Mouse (Mus musculus) heart, embryonic 16.5 days (tissue): ENCODE results near the gene Zscan20. TPM values are rescaled to one million over a fixed set of nuclear protein-coding genes. Genes with fewer than 3 reads are reported as not detected.
"Not testable (repeated sequence)": the region's sequence is repeated elsewhere in the genome, so short reads cannot be mapped to it uniquely, and the experiment has no call there.

Experiments
- ATAC-seq: fragments of 200-750 bp; cut with Nextera tagmentation; replicated peaks from 2 replicates; pipeline ENCODE4 v1.8.0; 2017; ENCODE audit warnings: moderate number of reproducible peaks; ENCODE audit not compliant: insufficient read depth, low FRiP score; ENCODE audit errors: extremely low read depth
- H3K27ac ChIP-seq: fragments of 300-500 bp; sonication (generic); 2 replicates; pipeline ENCODE4 v1.5.1; 2014; ENCODE audit warnings: mild to moderate bottlenecking, low read length, control low read depth, moderate library complexity
- H3K27me3 ChIP-seq: fragments of 300-500 bp; sonication (generic); 2 replicates; pipeline ENCODE4 v1.6.1; 2014; ENCODE audit warnings: low read length, mixed read lengths; ENCODE audit not compliant: control insufficient read depth, insufficient read depth
- H3K36me3 ChIP-seq: fragments of 300-500 bp; sonication (generic); 2 replicates; pipeline ENCODE4 v1.6.1; 2014; ENCODE audit not compliant: control insufficient read depth, insufficient read depth
- H3K4me1 ChIP-seq: fragments of 300-500 bp; sonication (generic); 2 replicates; pipeline ENCODE4 v1.6.1; 2014; ENCODE audit warnings: low read length, mixed read lengths; ENCODE audit not compliant: control insufficient read depth, insufficient read depth
- H3K4me2 ChIP-seq: fragments of 300-500 bp; sonication (generic); 2 replicates; pipeline ENCODE4 v1.6.1; 2014; ENCODE audit warnings: low read depth, mild to moderate bottlenecking, control low read depth, low read length
- H3K4me3 ChIP-seq: fragments of 300-500 bp; sonication (generic); 2 replicates; pipeline ENCODE4 v1.5.1; 2014; ENCODE audit warnings: mild to moderate bottlenecking, control low read depth, low read length
- H3K9ac ChIP-seq: fragments of 300-500 bp; sonication (generic); 2 replicates; pipeline ENCODE4 v1.6.1; 2014; ENCODE audit warnings: low read length, control low read depth
- H3K9me3 ChIP-seq: fragments of 300-500 bp; sonication (generic); replicated peaks from 2 replicates; pipeline ENCODE4 v1.6.1; 2016; ENCODE audit warnings: low read length; ENCODE audit not compliant: control insufficient read depth
- WGBS: fragments of 180-500 bp; shearing (Covaris S2); extraction: QIAGEN DNeasy Blood & Tissue Kit; methylation state at CpG from one replicate; pipeline ENCODE4 v1.1.7; 2014; 5-methylcytosine and 5-hydroxymethylcytosine counted together
- polyA plus RNA-seq: library from polyadenylated mRNA; unstranded; fragments of >200 nt; fragmentation: Nextera tagmentation; extraction: Ambion mirVana; gene quantifications from 2 replicates; pipeline ENCODE4 v1.2.1, GENCODE M21; 2015

Zscan20 gene
- polyA plus RNA-seq, 1 experiment from 2014 or later = 2.9 TPM

DNA sequence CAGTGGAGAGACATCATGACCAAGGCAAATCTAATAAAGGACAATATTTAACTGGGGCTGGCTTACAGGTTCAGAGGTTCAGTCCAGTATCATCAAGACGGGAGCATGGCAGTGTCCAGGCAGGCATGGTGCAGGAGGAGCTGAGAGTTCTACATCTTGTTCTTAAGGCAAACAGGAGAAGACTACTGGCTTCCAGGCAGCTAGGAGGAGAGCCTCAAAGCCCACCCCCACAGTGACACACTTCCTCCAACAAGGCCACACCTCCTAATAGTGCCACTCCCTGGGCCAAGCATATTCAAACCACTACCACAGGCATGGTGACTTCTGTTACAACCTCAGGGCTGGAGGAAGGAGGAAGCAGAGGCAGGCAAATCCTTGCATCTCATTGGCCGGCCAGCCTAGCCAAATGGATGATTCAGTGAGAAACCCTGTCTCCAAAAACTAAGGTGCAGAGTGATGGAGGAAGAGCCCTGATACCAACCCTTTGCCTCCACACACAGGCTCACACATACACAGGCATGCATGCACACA is 65.9 kb downstream of the Zscan20 start:
- H3K9me3 ChIP-seq, H3K9ac ChIP-seq, ATAC-seq, H3K4me1 ChIP-seq, H3K27me3 ChIP-seq, H3K27ac ChIP-seq, H3K4me2 ChIP-seq, H3K4me3 ChIP-seq, H3K36me3 ChIP-seq: not testable (repeated sequence)
- 58% methylated on average over 2 of the region's 2 CpGs for WGBS

DNA sequence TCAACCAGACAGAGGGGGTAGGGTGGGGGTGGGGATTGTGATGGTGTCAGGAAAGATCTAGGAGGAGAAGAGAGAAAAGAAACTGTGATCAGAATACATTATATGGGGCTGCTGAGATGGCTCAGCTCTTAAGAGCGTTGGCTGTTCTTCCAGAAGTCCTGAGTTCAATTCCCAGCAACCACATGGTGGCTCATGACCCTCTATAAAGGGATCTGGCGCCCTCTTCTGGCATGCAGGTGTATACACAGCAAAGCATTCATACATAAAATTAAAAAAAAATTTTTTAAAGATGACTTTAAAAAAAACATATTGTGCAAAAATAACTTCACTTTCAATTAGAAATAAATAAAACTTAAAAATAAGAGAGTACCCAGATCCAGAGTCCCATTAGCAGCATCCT is 66.5 kb downstream of the Zscan20 start:
- Histone ChIP-seq H3K36me3 (no peaks in the 10 kb centered on the region), H3K4me2 (no peak overlapping the region), H3K27me3 (no peaks in the 10 kb centered on the region), H3K4me1 (no peaks in the 10 kb centered on the region), H3K9me3 (no peaks in the 10 kb centered on the region), H3K4me3 (no peak overlapping the region), H3K9ac (no peak overlapping the region), H3K27ac (no peak overlapping the region)
- WGBS = 27% methylated on average over 2 of the region's 2 CpGs
- no peak for ATAC-seq

Other genes starting within 250 kb of the Zscan20 start
- 0.52 and 0.80 TPM in 2 replicates for gene Tlr12, start 8.5 kb upstream of the Zscan20 start, polyA plus RNA-seq
- gene Phc2, start 44.6 kb upstream of the Zscan20 start, polyA plus RNA-seq = 7.5 and 11.0 TPM in 2 replicates
- 0.04 and 0.11 TPM in 2 replicates for gene A3galt2, start 145.3 kb upstream of the Zscan20 start, polyA plus RNA-seq
- gene Zfp362, start 195.9 kb upstream of the Zscan20 start, polyA plus RNA-seq = 17.2 and 18.2 TPM in 2 replicates